Mouse (Mus musculus): ENCODE measurements around the gene Spef1.

GRCm38 (mm10) chr2:131234127-131234650 is 47.1 kb upstream of the Spef1 start:
- TF ChIP-seq CTCF (IDR thresholded peaks at IDR 0.05; ENCODE audit: extremely low read depth, insufficient read depth, low read length): no peak
- no peak for TF ChIP-seq POLR2A (IDR thresholded peaks at IDR 0.05; ENCODE audit: extremely low read depth, insufficient read depth, low read length)

Data from cortical plate, adult 2 months (tissue).